Mouse (Mus musculus) kidney, postnatal 10 days (tissue): ENCODE measurements around the gene Mdm2.

Source experiments
- DNase-seq: peaks from one replicate; pipeline ENCODE4 v3.0.0; 2021; ENCODE audit warnings: mixed read lengths

The Mdm2 gene

GRCm38 (mm10) chr10:117681999-117682857 lies 28.3 kb downstream of the Mdm2 start:
- peak; percentile 73 for DNase-seq

- DNase-seq: peak; percentile 5
Observed at GRCm38 (mm10) chr10:117681543-117681942, 29.0 kb downstream of the Mdm2 start.

GRCm38 (mm10) chr10:117680868-117681513 lies 29.6 kb downstream of the Mdm2 start:
- DNase-seq: no peak

- DNase-seq: no peak
Observed at GRCm38 (mm10) chr10:117679963-117680473, 30.5 kb downstream of the Mdm2 start.

- DNase-seq: no peak
Observed at GRCm38 (mm10) chr10:117679029-117679686, 31.4 kb downstream of the Mdm2 start.

GRCm38 (mm10) chr10:117678357-117678756 lies 32.2 kb downstream of the Mdm2 start:
- no peak for DNase-seq

GRCm38 (mm10) chr10:117677494-117678236 lies 32.9 kb downstream of the Mdm2 start:
- DNase-seq: peak; percentile 7

- DNase-seq: peak; percentile 30
Observed at GRCm38 (mm10) chr10:117676644-117677313, 33.8 kb downstream of the Mdm2 start.

- peak; percentile 24 for DNase-seq
Observed at GRCm38 (mm10) chr10:117676036-117676643, 34.4 kb downstream of the Mdm2 start.

- peak; percentile 72 for DNase-seq
Observed at GRCm38 (mm10) chr10:117675096-117676035, 35.2 kb downstream of the Mdm2 start.

- DNase-seq: no peak
Observed at GRCm38 (mm10) chr10:117674359-117675019, 36.1 kb downstream of the Mdm2 start.

GRCm38 (mm10) chr10:117673913-117674312 lies 36.6 kb downstream of the Mdm2 start:
- no peak for DNase-seq

- DNase-seq: peak; percentile 54
Observed at GRCm38 (mm10) chr10:117672693-117673092, 37.9 kb downstream of the Mdm2 start.

GRCm38 (mm10) chr10:117671930-117672666 lies 38.5 kb downstream of the Mdm2 start:
- DNase-seq: no peak

GRCm38 (mm10) chr10:117671266-117671665 lies 39.3 kb downstream of the Mdm2 start:
- DNase-seq: no peak

- DNase-seq: no peak
Observed at GRCm38 (mm10) chr10:117670791-117671190, 39.8 kb downstream of the Mdm2 start.

- no peak for DNase-seq
Observed at GRCm38 (mm10) chr10:117670092-117670491, 40.5 kb downstream of the Mdm2 start.

- DNase-seq: no peak
Observed at GRCm38 (mm10) chr10:117669449-117670090, 41.0 kb downstream of the Mdm2 start.
